Mouse (Mus musculus) lung, postnatal 0 days (tissue): ENCODE results near the gene Tmem120a.

Source experiments
- CTCF ChIP-seq: IDR thresholded peaks from 2 replicates; pipeline ENCODE4 v1.5.1; 2016; ENCODE audit warnings: antibody characterized with exemption, mild to moderate bottlenecking
- EP300 ChIP-seq: IDR thresholded peaks from 2 replicates; pipeline ENCODE4 v1.6.1; 2016; ENCODE audit warnings: antibody characterized with exemption, mild to moderate bottlenecking, control low read depth

- TF ChIP-seq EP300 (no peak), CTCF (no peak)
Observed at GRCm38 (mm10) chr5:135723165-135723751, 21.0 kb downstream of the Tmem120a start.
